In genomic region chr3:89322131-89322500, GRCm38 (mm10) we compare ENCODE assay signal across 8 mouse cellular contexts. TPM values are rescaled to one million over a fixed set of nuclear protein-coding genes. Genes with fewer than 3 reads are reported as not detected.
DNase-seq lines count a peak whose midpoint lies in the region; ATAC-seq lines count a peak whose summit lies in the region.

No protein-coding gene starts in this region.

- peak overlapping the region; percentile 93 for H3K4me2 ChIP-seq in forebrain, embryonic 15.5 days (replicated peaks)
- peak overlapping the region; percentile 68 for H3K4me2 ChIP-seq in liver, embryonic 15.5 days

- peaks cover 50% of the 10 kb centered on the region for H3K4me1 ChIP-seq in heart, embryonic 10.5 days
- peaks cover 54% of the 10 kb centered on the region for H3K4me1 ChIP-seq in forebrain, embryonic 15.5 days
- H3K4me1 ChIP-seq in liver, embryonic 15.5 days (replicated peaks) = peaks cover 35% of the 10 kb centered on the region

- intact Hi-C loops in heart, postnatal 25 days (cut with DNase I) = no loop called here

- peak overlapping the region; percentile 76 for H3K4me3 ChIP-seq in heart, embryonic 10.5 days
- peak overlapping the region; percentile 65 for H3K4me3 ChIP-seq in forebrain, embryonic 15.5 days
- peak overlapping the region; percentile 45 for H3K4me3 ChIP-seq in liver, embryonic 15.5 days (replicated peaks)

- H3K9me3 ChIP-seq in heart, embryonic 10.5 days = no peaks in the 10 kb centered on the region
- H3K9me3 ChIP-seq in forebrain, embryonic 15.5 days = no peaks in the 10 kb centered on the region
- H3K9me3 ChIP-seq in liver, embryonic 15.5 days (replicated peaks) = no peaks in the 10 kb centered on the region

- under 1% methylated on average over 14 of the region's 14 CpGs for WGBS in heart, embryonic 10.5 days
- WGBS in forebrain, embryonic 15.5 days = 2% methylated on average over 14 of the region's 14 CpGs
- 2% methylated on average over 14 of the region's 14 CpGs for WGBS in liver, embryonic 15.5 days (ENCODE audit: insufficient replicate concordance)

- ATAC-seq in CD4-positive, CD25-positive, alpha-beta regulatory T cell, adult 4 months = peak; percentile 15
- ATAC-seq in forebrain, embryonic 15.5 days (replicated peaks) = peak; percentile 2; the same call in 1 of the 2 replicates
- no peak for ATAC-seq in liver, embryonic 15.5 days (ENCODE audit: insufficient read depth)
- no peak for ATAC-seq in megakaryocyte progenitor cell, adult 5-6 weeks (replicated peaks; ENCODE audit: poor library complexity)

- H3K27ac ChIP-seq in heart, embryonic 10.5 days = peak overlapping the region; percentile 64
- peak overlapping the region; percentile 90 for H3K27ac ChIP-seq in forebrain, embryonic 15.5 days (replicated peaks)
- H3K27ac ChIP-seq in liver, embryonic 15.5 days (replicated peaks) = no peak overlapping the region

- H3K27me3 ChIP-seq in heart, embryonic 10.5 days (ENCODE audit: insufficient read depth, poor library complexity, severe bottlenecking) = peaks cover 82% of the 10 kb centered on the region
- peaks cover 27% of the 10 kb centered on the region for H3K27me3 ChIP-seq in forebrain, embryonic 15.5 days
- peaks cover 98% of the 10 kb centered on the region for H3K27me3 ChIP-seq in liver, embryonic 15.5 days

- DNase-seq in heart, embryonic 10.5 days (ENCODE audit: low spot score) = no peak
- no peak for DNase-seq in heart, postnatal 25 days (ENCODE audit: low spot score)
- no peak for DNase-seq in adrenal gland, postnatal 36 days
- DNase-seq in thymus, postnatal 10 days (ENCODE audit: low spot score in 2 of 2) = no peak

- no peaks in the 10 kb centered on the region for H3K36me3 ChIP-seq in heart, embryonic 10.5 days
- no peaks in the 10 kb centered on the region for H3K36me3 ChIP-seq in forebrain, embryonic 15.5 days
- H3K36me3 ChIP-seq in liver, embryonic 15.5 days (replicated peaks) = no peaks in the 10 kb centered on the region

- peak overlapping the region; percentile 79 for H3K9ac ChIP-seq in forebrain, embryonic 15.5 days (replicated peaks)
- H3K9ac ChIP-seq in liver, embryonic 15.5 days = no peak overlapping the region

RNA-seq across cellular contexts. Expression of gene Efna3, which starts 0.6 kb away (rescaled TPM):
- 0.71 and 2.5 TPM in 2 replicates for polyA plus RNA-seq in heart, embryonic 10.5 days (2016; fragmentation: Nextera tagmentation; extraction: Ambion mirVana)
- total RNA-seq in heart, postnatal 25 days (2021) = under 1 TPM in 1 of 2 experiments, not detected in 1; 0.31 TPM
- polyA plus RNA-seq in CD4-positive, CD25-positive, alpha-beta regulatory T cell, adult 4 months (2017; shearing (Covaris generic)) = not detected
- 41.0 and 42.5 TPM in 2 replicates for polyA plus RNA-seq in forebrain, embryonic 15.5 days (2015; fragmentation: Nextera tagmentation; extraction: Ambion mirVana)
- polyA plus RNA-seq in liver, embryonic 15.5 days (2015; fragmentation: Nextera tagmentation; extraction: Ambion mirVana) = 0.18 and 0.58 TPM in 2 replicates
- under 1 TPM; 0.23 to 0.53 TPM for total RNA-seq in adrenal gland, postnatal 36 days (2021)
- total RNA-seq in megakaryocyte progenitor cell, adult 5-6 weeks (2015) = not detected in 2 replicates
- not detected in 2 replicates for total RNA-seq in megakaryocyte progenitor cell, adult 5-6 weeks (2017)

RNA-seq across cellular contexts. Expression of gene Efna4, which starts 15.7 kb away (rescaled TPM):
- polyA plus RNA-seq in heart, embryonic 10.5 days (2016; fragmentation: Nextera tagmentation; extraction: Ambion mirVana) = 10.6 and 19.3 TPM in 2 replicates
- under 1 TPM; 0.31 to 0.47 TPM for total RNA-seq in heart, postnatal 25 days (2021)
- polyA plus RNA-seq in CD4-positive, CD25-positive, alpha-beta regulatory T cell, adult 4 months (2017; shearing (Covaris generic)) = not detected
- 14.4 and 15.7 TPM in 2 replicates for polyA plus RNA-seq in forebrain, embryonic 15.5 days (2015; fragmentation: Nextera tagmentation; extraction: Ambion mirVana)
- polyA plus RNA-seq in liver, embryonic 15.5 days (2015; fragmentation: Nextera tagmentation; extraction: Ambion mirVana) = 0.24 and 0.48 TPM in 2 replicates
- 1 to 10 TPM in 1 of 2 experiments, under 1 TPM in 1; 0.93 to 1.3 TPM for total RNA-seq in adrenal gland, postnatal 36 days (2021)
- total RNA-seq in megakaryocyte progenitor cell, adult 5-6 weeks (2015) = 0.17 and 0.64 TPM in 2 replicates
- 0.27 TPM in 1 of 2 replicates, not detected in the other for total RNA-seq in megakaryocyte progenitor cell, adult 5-6 weeks (2017)

RNA-seq across cellular contexts. Expression of gene Adam15, which starts 27.7 kb away (rescaled TPM):
- polyA plus RNA-seq in heart, embryonic 10.5 days (2016; fragmentation: Nextera tagmentation; extraction: Ambion mirVana) = 41.9 and 49.0 TPM in 2 replicates
- 10 to 100 TPM; 52.7 to 68.7 TPM for total RNA-seq in heart, postnatal 25 days (2021)
- polyA plus RNA-seq in CD4-positive, CD25-positive, alpha-beta regulatory T cell, adult 4 months (2017; shearing (Covaris generic)) = 10 to 100 TPM in 1 of 2 experiments, 1 to 10 TPM in 1; 8.5 to 13.3 TPM
- 32.9 and 34.0 TPM in 2 replicates for polyA plus RNA-seq in forebrain, embryonic 15.5 days (2015; fragmentation: Nextera tagmentation; extraction: Ambion mirVana)
- polyA plus RNA-seq in liver, embryonic 15.5 days (2015; fragmentation: Nextera tagmentation; extraction: Ambion mirVana) = 8.8 and 12.7 TPM in 2 replicates
- 10 to 100 TPM; 45.9 to 79.9 TPM for total RNA-seq in adrenal gland, postnatal 36 days (2021)
- 35.8 and 53.0 TPM in 2 replicates for total RNA-seq in megakaryocyte progenitor cell, adult 5-6 weeks (2015)
- 38.7 and 49.8 TPM in 2 replicates for total RNA-seq in megakaryocyte progenitor cell, adult 5-6 weeks (2017)

RNA-seq across cellular contexts. Expression of gene Dcst2, which starts 39.7 kb away (rescaled TPM):
- polyA plus RNA-seq in heart, embryonic 10.5 days (2016; fragmentation: Nextera tagmentation; extraction: Ambion mirVana) = 0.05 TPM in 1 of 2 replicates, not detected in the other
- not detected for total RNA-seq in heart, postnatal 25 days (2021)
- polyA plus RNA-seq in CD4-positive, CD25-positive, alpha-beta regulatory T cell, adult 4 months (2017; shearing (Covaris generic)) = under 1 TPM in 1 of 2 experiments, not detected in 1; 0.42 TPM
- polyA plus RNA-seq in forebrain, embryonic 15.5 days (2015; fragmentation: Nextera tagmentation; extraction: Ambion mirVana) = 0.11 and 0.13 TPM in 2 replicates
- polyA plus RNA-seq in liver, embryonic 15.5 days (2015; fragmentation: Nextera tagmentation; extraction: Ambion mirVana) = 0.06 and 0.07 TPM in 2 replicates
- total RNA-seq in adrenal gland, postnatal 36 days (2021) = under 1 TPM; 0.20 to 0.56 TPM
- not detected in 2 replicates for total RNA-seq in megakaryocyte progenitor cell, adult 5-6 weeks (2015)
- not detected in 2 replicates for total RNA-seq in megakaryocyte progenitor cell, adult 5-6 weeks (2017)

RNA-seq across cellular contexts. Expression of gene Efna1, which starts 41.2 kb away (rescaled TPM):
- 32.0 and 37.7 TPM in 2 replicates for polyA plus RNA-seq in heart, embryonic 10.5 days (2016; fragmentation: Nextera tagmentation; extraction: Ambion mirVana)
- total RNA-seq in heart, postnatal 25 days (2021) = 10 to 100 TPM; 29.4 to 33.5 TPM
- not detected for polyA plus RNA-seq in CD4-positive, CD25-positive, alpha-beta regulatory T cell, adult 4 months (2017; shearing (Covaris generic))
- 9.2 and 9.9 TPM in 2 replicates for polyA plus RNA-seq in forebrain, embryonic 15.5 days (2015; fragmentation: Nextera tagmentation; extraction: Ambion mirVana)
- polyA plus RNA-seq in liver, embryonic 15.5 days (2015; fragmentation: Nextera tagmentation; extraction: Ambion mirVana) = 8.9 and 11.2 TPM in 2 replicates
- 10 to 100 TPM in 1 of 2 experiments, 1 to 10 TPM in 1; 9.8 to 12.5 TPM for total RNA-seq in adrenal gland, postnatal 36 days (2021)
- 0.62 TPM in 1 of 2 replicates, not detected in the other for total RNA-seq in megakaryocyte progenitor cell, adult 5-6 weeks (2015)
- total RNA-seq in megakaryocyte progenitor cell, adult 5-6 weeks (2017) = 0.17 TPM in 1 of 2 replicates, not detected in the other

Comparison
In these comparisons a context has a peak if more than half of its experiments do, and no peak if none do; other contexts are left out.
1. ATAC-seq: peak in CD4-positive, CD25-positive, alpha-beta regulatory T cell, adult 4 months (single experiment) and forebrain, embryonic 15.5 days (single experiment); none in liver, embryonic 15.5 days (single experiment) and megakaryocyte progenitor cell, adult 5-6 weeks (single experiment).
2. RNA of gene Efna3, which starts 0.6 kb away (polyA plus RNA-seq): 41.0 to 42.5 TPM in forebrain, embryonic 15.5 days; 0.71 to 2.5 TPM in heart, embryonic 10.5 days, 0.18 to 0.58 TPM in liver, embryonic 15.5 days and not detected in CD4-positive, CD25-positive, alpha-beta regulatory T cell, adult 4 months; every median in the first group is over 10 times any median in the second.
3. Peak in every context shown above with its lines, with median percentiles within 50 percentile points of each other: H3K4me3 ChIP-seq.